Mouse (Mus musculus): Measurements from ENCODE around the gene Plk5. TPM values are rescaled to one million over a fixed set of nuclear protein-coding genes. Genes with fewer than 3 reads are reported as not detected.

Plk5 gene
- polyA plus RNA-seq (2012; rRNA removed): 0.75 and 5.9 TPM in 2 replicates

DNA sequence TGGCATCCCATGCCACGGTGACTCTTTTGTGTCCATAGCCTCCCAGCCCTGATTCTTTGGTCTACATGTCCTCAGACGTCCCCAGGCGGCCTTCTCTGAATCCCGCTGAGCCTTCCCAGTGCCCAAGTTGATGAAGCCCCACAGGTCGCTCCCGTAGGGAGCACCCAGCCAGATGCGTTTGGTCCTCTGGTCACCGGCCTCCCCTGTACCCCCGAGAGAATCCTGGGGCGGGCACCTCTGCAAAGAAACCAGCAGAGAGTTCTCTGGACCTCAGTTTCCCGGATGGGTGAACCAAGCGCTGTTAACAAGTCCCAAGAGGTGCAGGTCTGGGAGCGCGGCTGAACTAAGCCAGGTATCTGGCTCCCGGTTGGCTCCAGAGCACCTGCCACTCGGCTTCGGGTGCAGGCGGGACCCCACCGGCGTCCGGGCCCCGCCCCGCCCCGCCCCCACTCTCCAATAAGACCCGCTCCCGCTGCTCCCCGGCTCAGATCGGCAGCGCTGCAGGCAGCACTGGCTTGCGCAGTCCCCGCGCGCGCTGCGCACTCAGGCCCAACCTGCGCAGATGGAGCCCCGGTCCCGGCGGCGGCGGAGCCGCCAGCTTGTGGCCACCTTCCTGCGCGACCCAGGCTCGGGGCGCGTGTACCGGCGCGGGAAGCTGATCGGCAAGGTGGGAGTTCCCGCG is at the start of gene Plk5:
Gene Plk5 (plus strand): TSS at position 459 of the 682 bp plus-strand sequence.
- 2% methylated on average over 53 of the region's 53 CpGs for WGBS
- no peak within 1 kb of the TSS for H3K27ac ChIP-seq (ENCODE audit: insufficient read depth, low read depth, low read length)
- H3K27me3 ChIP-seq (ENCODE audit: control insufficient read depth, insufficient read depth, low read length): peaks cover 19% of the 10 kb centered on the region
- H3K4me3 ChIP-seq (ENCODE audit: low read depth, low read length): peak within 1 kb of the TSS; percentile 12; the same call in 1 of the 2 replicates
- TF ChIP-seq CTCF (IDR thresholded peaks at IDR 0.05; ENCODE audit: extremely low read depth, insufficient read length, insufficient replicate concordance, low read depth, low read length) (no peak), POLR2A (IDR thresholded peaks at IDR 0.05; ENCODE audit: low read depth, low read length) (no peak)
- H3K36me3 ChIP-seq (ENCODE audit: control insufficient read depth, insufficient read depth, low read length): no peaks in the 10 kb centered on the region
- peaks cover 21% of the 10 kb centered on the region for H3K4me1 ChIP-seq (ENCODE audit: control insufficient read depth, insufficient read depth, insufficient read length, low read length)

DNA sequence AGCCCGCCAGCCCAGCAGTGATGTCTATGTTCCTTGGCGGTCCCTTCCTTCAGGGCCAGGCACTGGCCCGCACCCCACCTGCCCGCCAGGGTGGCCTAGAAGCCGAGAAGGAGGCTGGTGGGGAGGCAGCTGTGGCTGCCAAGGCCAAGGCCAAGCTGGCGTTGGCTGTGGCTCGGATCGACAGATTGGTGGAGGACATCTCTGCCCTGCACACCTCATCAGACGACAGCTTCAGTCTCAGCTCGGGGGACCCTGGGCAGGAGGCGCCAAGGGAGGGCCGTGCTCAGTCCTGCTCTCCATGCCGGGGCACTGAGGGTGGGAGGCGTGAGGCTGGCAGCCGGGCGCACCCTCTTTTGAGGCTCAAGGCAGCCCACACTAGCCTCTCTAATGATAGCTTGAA is 44.7 kb upstream of the Plk5 start:
- Histone ChIP-seq H3K4me1 (ENCODE audit: control insufficient read depth, insufficient read depth, insufficient read length, low read length) (peaks cover 3% of the 10 kb centered on the region), H3K27ac (ENCODE audit: insufficient read depth, low read depth, low read length) (no peak overlapping the region), H3K27me3 (ENCODE audit: control insufficient read depth, insufficient read depth, low read length) (peaks cover 40% of the 10 kb centered on the region), H3K36me3 (ENCODE audit: control insufficient read depth, insufficient read depth, low read length) (no peaks in the 10 kb centered on the region), H3K4me3 (ENCODE audit: low read depth, low read length) (no peak overlapping the region)
- 75% methylated on average over 16 of the region's 16 CpGs for WGBS
- TF ChIP-seq CTCF (IDR thresholded peaks at IDR 0.05; ENCODE audit: extremely low read depth, insufficient read length, insufficient replicate concordance, low read depth, low read length) (no peak), POLR2A (IDR thresholded peaks at IDR 0.05; ENCODE audit: low read depth, low read length) (no peak)

DNA sequence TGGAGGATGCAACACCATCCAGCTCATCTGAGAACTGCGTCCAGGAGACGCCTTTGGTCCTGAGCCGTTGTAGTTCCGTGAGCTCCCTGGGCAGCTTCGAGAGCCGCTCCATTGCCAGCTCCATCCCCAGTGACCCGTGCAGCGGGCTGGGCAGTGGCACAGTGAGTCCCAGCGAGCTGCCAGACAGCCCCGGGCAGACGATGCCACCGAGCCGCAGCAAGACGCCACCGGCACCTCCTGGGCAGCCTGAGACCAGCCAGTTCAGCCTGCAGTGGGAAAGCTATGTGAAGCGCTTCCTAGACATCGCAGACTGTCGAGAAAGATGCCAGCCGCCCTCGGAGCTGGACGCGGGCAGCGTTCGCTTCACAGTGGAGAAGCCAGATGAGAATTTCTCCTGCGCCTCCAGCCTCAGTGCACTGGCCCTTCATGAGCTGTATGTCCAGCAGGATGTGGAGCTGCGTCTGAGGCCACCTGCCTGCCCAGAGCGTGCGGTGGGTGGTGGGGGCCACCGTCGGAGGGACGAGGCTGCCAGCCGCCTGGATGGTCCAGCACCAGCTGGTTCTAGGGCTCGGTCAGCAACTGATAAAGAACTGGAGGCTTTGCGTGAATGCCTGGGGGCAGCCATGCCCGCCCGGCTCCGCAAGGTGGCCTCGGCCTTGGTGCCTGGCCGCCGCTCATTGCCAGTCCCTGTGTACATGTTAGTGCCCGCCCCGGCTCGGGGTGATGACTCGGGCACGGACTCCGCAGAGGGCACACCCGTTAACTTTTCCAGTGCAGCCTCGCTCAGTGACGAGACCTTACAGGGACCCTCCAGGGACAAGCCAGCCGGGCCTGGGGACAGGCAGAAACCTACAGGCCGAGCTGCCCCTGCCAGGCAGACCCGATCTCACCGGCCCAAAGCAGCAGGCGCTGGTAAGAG is 43.4 kb upstream of the Plk5 start:
- H3K36me3 ChIP-seq (ENCODE audit: control insufficient read depth, insufficient read depth, low read length): peaks cover 3% of the 10 kb centered on the region; the same call in 1 of the 2 replicates
- H3K27me3 ChIP-seq (ENCODE audit: control insufficient read depth, insufficient read depth, low read length): peaks cover 40% of the 10 kb centered on the region
- 58% methylated on average over 54 of the region's 54 CpGs for WGBS
- no peak overlapping the region for H3K27ac ChIP-seq (ENCODE audit: insufficient read depth, low read depth, low read length)
- TF ChIP-seq CTCF (IDR thresholded peaks at IDR 0.05; ENCODE audit: extremely low read depth, insufficient read length, insufficient replicate concordance, low read depth, low read length) (no peak), POLR2A (IDR thresholded peaks at IDR 0.05; ENCODE audit: low read depth, low read length) (no peak)
- H3K4me3 ChIP-seq (ENCODE audit: low read depth, low read length): no peak overlapping the region
- peaks cover 3% of the 10 kb centered on the region for H3K4me1 ChIP-seq (ENCODE audit: control insufficient read depth, insufficient read depth, insufficient read length, low read length)

GRCm38 (mm10) chr10:80313627-80314201 is 42.5 kb upstream of the Plk5 start:
- Histone ChIP-seq H3K36me3 (ENCODE audit: control insufficient read depth, insufficient read depth, low read length) (peaks cover 7% of the 10 kb centered on the region; the same call in 1 of the 2 replicates), H3K4me1 (ENCODE audit: control insufficient read depth, insufficient read depth, insufficient read length, low read length) (peaks cover 3% of the 10 kb centered on the region), H3K27me3 (ENCODE audit: control insufficient read depth, insufficient read depth, low read length) (peaks cover 40% of the 10 kb centered on the region), H3K27ac (ENCODE audit: insufficient read depth, low read depth, low read length) (no peak overlapping the region), H3K4me3 (ENCODE audit: low read depth, low read length) (no peak overlapping the region)
- TF ChIP-seq CTCF (IDR thresholded peaks at IDR 0.05; ENCODE audit: extremely low read depth, insufficient read length, insufficient replicate concordance, low read depth, low read length) (no peak), POLR2A (IDR thresholded peaks at IDR 0.05; ENCODE audit: low read depth, low read length) (no peak)
- 23% methylated on average over 20 of the region's 20 CpGs for WGBS

DNA sequence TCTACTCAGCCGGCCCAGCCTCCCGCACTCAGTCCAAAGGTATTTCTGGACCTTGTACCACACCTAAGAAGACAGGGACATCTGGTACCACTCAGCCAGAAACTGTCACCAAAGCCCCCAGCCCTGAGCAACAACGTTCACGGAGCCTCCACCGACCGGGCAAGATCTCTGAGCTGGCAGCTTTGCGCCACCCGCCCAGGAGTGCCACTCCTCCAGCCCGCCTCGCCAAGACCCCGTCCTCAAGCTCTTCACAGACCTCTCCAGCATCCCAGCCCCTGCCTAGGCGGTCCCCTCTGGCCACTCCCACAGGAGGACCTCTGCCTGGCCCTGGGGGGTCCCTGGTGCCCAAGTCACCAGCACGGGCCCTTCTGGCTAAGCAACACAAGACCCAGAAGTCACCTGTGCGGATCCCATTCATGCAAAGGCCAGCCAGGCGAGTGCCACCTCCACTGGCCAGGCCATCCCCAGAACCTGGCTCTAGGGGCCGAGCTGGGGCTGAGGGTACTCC is 41.7 kb upstream of the Plk5 start:
- Histone ChIP-seq H3K4me3 (ENCODE audit: low read depth, low read length) (no peak overlapping the region), H3K27me3 (ENCODE audit: control insufficient read depth, insufficient read depth, low read length) (peaks cover 40% of the 10 kb centered on the region), H3K4me1 (ENCODE audit: control insufficient read depth, insufficient read depth, insufficient read length, low read length) (peaks cover 10% of the 10 kb centered on the region), H3K36me3 (ENCODE audit: control insufficient read depth, insufficient read depth, low read length) (peaks cover 11% of the 10 kb centered on the region; the same call in 1 of the 2 replicates), H3K27ac (ENCODE audit: insufficient read depth, low read depth, low read length) (no peak overlapping the region)
- 50% methylated on average over 16 of the region's 16 CpGs for WGBS
- TF ChIP-seq CTCF (IDR thresholded peaks at IDR 0.05; ENCODE audit: extremely low read depth, insufficient read length, insufficient replicate concordance, low read depth, low read length): no peak
- no peak for TF ChIP-seq POLR2A (IDR thresholded peaks at IDR 0.05; ENCODE audit: low read depth, low read length)

GRCm38 (mm10) chr10:80315315-80315714 is 40.9 kb upstream of the Plk5 start:
- H3K27ac ChIP-seq (ENCODE audit: insufficient read depth, low read depth, low read length): no peak overlapping the region
- 50% methylated on average over 27 of the region's 27 CpGs for WGBS
- TF ChIP-seq CTCF (IDR thresholded peaks at IDR 0.05; ENCODE audit: extremely low read depth, insufficient read length, insufficient replicate concordance, low read depth, low read length) (no peak), POLR2A (IDR thresholded peaks at IDR 0.05; ENCODE audit: low read depth, low read length) (no peak)
- peaks cover 11% of the 10 kb centered on the region; the same call in 1 of the 2 replicates for H3K36me3 ChIP-seq (ENCODE audit: control insufficient read depth, insufficient read depth, low read length)
- H3K27me3 ChIP-seq (ENCODE audit: control insufficient read depth, insufficient read depth, low read length): peaks cover 40% of the 10 kb centered on the region
- peaks cover 11% of the 10 kb centered on the region for H3K4me1 ChIP-seq (ENCODE audit: control insufficient read depth, insufficient read depth, insufficient read length, low read length)
- H3K4me3 ChIP-seq (ENCODE audit: low read depth, low read length): no peak overlapping the region
